Mouse (Mus musculus) kidney, postnatal 14 days (tissue): ENCODE data around the gene Gm11361.

ENCODE experiments used
- DNase-seq: peaks from one replicate; pipeline ENCODE4 v3.0.0; 2022; ENCODE audit warnings: mixed read lengths

Gm11361 gene

DNA sequence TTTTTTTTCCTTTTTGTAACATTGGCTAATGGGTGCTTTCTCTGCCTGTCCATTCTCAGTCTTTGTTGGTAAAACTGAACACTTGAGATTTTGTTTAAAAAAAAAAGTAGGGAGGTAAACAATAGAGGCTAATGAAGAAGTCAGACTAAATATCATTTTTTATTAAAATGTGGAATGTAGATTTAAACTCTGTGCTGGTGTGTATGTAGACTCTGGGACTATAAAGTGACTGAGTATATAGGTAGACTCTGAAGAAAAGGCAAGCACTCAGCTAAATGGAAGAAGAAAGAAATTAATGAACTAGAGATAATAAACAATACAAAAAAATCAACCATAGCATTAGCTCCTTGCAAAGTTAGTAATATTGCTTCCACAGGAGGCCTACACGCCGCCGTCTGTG, at the start of gene Gm11361:
Gm11361 (plus strand) TSS at position 301 of the 400 bp plus-strand sequence.
- DNase-seq: no peak

DNA sequence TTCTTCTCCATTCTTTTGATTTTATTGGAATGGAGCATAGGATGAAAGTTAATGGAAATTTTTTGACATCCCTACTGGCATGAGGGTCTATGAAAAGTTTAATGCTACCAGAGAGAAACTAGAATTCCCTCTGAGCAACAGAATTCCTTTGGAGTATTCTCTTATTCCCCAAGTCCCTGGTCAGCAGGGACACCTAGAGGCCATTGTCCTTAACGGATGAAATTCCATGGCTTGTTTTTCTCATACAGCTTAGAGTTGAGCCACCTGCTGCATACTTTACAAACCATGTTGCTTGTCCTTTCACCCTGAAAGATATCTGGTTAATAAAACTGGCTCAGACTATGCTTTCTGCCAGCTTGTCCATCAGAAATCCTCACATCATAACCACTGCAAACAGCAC, 7.1 kb downstream of the Gm11361 start:
- DNase-seq: peak; percentile 3

DNA sequence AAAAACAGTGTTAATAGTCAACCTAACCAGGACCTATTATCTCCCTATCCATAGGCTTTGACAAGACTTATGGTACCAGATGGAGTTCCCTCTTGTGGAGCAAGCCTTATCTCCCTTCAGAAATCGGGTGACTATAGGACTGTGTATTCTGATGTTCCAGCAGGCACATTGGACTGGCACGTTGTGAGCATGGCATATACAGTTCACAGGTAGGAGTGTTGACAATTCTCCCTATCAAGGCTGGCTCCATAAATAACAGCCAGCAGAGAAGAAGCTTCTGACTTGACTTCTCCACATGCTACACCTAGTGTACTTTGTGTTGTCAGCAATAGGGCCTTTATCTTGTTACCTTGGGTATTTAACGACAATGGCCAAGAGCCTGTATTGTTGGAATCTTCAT, 30.0 kb downstream of the Gm11361 start:
- DNase-seq: no peak

DNA sequence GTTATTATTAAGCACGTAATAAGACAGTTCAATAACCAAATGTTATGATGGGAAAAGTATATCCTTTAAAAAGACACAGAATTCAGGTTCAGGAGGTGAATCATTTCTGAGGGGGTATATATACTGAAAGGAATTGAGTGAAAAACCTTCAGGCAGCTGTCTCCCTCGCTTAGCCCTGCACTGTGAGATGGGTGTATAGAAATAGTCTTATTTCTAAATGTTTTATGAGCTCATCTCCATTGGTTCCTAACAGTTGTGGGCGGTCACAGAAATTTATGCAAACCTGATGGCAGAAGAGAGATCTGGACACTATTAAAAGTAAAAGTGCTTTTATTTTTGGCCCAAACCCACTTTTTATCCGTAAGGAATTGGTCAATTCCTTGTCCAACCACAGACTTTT, 36.9 kb downstream of the Gm11361 start:
- DNase-seq: no peak

DNA sequence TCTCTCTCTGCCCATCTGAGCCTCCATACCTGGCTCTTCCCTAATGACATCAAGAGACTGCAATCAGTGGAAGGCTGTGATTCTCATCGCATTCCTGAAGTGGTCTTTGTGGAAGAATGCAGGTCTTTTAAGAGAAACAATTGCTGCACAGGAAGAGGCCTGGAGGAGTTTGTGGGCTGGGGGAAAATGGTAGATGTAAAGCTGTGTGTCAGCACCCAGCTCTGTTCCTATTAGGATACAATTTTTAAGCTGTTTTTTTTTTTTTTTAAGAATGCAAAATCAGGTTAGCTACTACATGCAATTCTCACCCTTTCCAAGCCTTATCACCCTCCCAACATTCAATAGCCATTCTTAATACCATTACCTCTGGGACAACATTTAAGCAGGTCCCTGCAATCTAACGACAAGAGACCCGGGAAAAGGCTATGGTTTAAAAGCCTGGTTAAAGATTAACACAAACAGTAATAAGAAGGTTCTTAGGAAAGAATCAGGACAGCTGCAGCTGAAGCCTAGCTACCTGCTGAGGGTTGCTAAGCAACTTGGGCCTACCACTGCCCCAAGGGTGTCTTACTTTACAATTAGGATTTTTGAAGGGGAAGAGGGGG, 37.5 kb downstream of the Gm11361 start:
- DNase-seq: peak; percentile 41

DNA sequence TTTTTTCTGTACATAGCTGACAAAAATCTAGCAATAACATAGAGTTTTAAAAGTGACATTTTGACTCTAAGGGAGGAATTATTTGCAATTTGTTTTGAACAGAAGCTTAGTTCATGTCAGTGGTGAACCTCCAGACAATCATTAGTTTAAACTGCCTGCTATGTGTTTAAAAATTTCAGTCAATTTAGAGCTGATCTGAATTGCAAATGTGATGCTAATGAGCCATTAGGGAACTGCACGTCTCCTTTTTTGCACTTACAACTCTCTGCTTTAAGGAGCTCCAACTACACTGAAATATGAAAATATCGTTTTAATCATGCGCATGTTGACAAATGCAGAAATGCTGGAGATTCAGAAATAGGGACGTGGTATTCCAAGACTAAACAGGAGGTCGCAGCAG, 38.2 kb downstream of the Gm11361 start:
- no peak for DNase-seq

DNA sequence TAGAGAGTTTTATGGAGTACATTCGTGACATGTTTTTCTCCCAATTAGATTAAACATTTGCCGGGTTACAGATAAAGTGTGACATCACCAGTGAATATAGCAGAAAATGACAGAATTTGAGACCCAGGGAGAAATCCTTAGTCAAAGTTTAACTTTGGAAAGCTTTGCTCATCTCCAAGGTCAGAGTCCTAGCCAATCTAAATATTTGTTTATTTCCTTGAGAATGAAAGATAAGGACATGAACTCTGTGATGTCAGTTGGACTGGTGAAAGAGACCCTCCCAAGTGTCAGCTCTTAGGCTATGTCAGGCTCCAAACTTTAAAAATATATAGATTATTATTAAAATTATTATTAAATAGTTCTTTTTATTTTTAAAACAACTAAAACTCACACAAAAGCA, 39.8 kb downstream of the Gm11361 start:
- no peak for DNase-seq

DNA sequence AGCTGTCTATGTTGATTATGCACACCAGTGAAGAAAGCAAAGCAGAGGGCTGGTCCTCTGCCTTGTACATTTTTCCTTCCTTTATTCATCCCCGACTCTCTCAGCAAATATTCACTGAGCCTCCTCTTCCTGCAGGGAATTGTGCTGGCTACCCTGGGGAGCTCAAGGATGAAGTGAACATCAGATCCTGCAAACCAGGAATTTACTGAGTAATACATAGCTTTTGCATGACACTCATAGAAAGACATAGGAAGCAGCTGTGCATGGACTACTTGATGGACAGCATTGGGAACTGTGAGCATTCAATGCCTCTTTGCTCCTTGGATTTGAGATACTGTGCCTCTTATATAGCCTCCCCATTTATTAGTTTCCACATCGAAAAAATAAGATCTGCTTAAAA, 40.2 kb downstream of the Gm11361 start:
- DNase-seq: no peak
